Mouse (Mus musculus) myocyte (in vitro differentiated cells): Measurements from ENCODE around the gene Tex12.

Experiments
- E2F4 ChIP-seq: IDR thresholded peaks from one replicate; pipeline ENCODE4 v1.6.1; 2011; ENCODE audit warnings: mild to moderate bottlenecking, control low read depth, moderate library complexity; ENCODE audit not compliant: insufficient read depth
- MYOD1 ChIP-seq, 3 experiments: IDR thresholded peaks; one replicate each; pipeline ENCODE4 v1.6.1; 2011; ENCODE audit warnings: control low read depth in 2 of 3, low read depth in 2 of 3, mild to moderate bottlenecking in 2 of 3, moderate library complexity in 1 of 3; ENCODE audit not compliant: insufficient read length in 2 of 3, control insufficient read depth in 1 of 3
- POLR2A ChIP-seq: IDR thresholded peaks from one replicate; pipeline ENCODE4 v1.6.1; 2011; ENCODE audit warnings: low read depth, mild to moderate bottlenecking, control low read depth, moderate library complexity; ENCODE audit not compliant: insufficient read length
- SRF ChIP-seq: IDR thresholded peaks from one replicate; pipeline ENCODE4 v1.6.1; 2011; ENCODE audit warnings: low read depth; ENCODE audit not compliant: control insufficient read depth, insufficient read length
- TCF12 ChIP-seq: IDR thresholded peaks from one replicate; pipeline ENCODE4 v1.6.1; 2011; ENCODE audit warnings: mild to moderate bottlenecking, control low read depth; ENCODE audit not compliant: poor library complexity, insufficient read depth, severe bottlenecking
- TCF3 ChIP-seq: IDR thresholded peaks from one replicate; pipeline ENCODE4 v1.6.1; 2011; ENCODE audit warnings: low read depth, control low read depth; ENCODE audit not compliant: insufficient read length
- USF1 ChIP-seq: IDR thresholded peaks from one replicate; pipeline ENCODE4 v1.6.1; 2011; ENCODE audit warnings: low read depth, mild to moderate bottlenecking, control low read depth, moderate library complexity

DNA sequence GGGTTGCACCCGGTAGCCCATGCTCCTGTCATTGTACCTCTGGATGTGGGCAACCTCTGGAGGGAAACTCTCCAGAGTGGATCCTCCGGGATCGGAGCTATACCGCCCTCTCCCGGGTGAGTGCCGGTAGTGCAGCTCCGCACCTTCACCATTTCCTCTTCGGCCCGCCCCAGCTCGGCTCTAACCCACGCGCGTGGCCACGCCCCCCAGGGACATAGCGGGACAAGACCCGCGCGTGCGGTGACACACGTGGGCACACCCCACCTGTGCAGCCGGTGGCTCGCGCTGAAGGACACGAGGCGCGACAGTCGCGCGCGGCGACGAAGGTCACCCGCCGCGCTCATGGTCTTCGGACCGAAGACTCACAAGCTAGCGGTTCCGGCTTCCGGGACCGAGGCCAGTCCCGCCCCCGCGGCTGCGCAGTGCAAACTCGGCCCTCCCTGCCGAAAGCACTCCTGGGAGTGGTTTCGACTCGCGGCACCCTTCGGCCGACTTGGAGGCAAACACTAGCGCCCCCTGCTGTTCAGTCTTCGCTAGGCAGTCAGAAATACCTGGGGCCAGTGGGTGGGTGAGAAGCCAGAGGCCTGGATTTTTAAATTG, 32.7 kb downstream of the Tex12 start, which contains the start of gene Pts:
- TF ChIP-seq USF1: no peak
- TF ChIP-seq E2F4: no peak
- TF ChIP-seq MYOD1 (IDR thresholded peaks at IDR 0.05; ENCODE audit: control insufficient read depth in 1 of 3, insufficient read length in 2 of 3, low read depth in 2 of 3): peak in 1 of 3 experiments; percentile 66
- TF ChIP-seq POLR2A: peak; percentile 98
- TF ChIP-seq TCF12: no peak
- no peak for TF ChIP-seq SRF
- TF ChIP-seq TCF3: no peak
